Mouse (Mus musculus) right cerebral cortex, postnatal 4 days (tissue): ENCODE results near the gene Tnrc6a.

Source experiments
- DNase-seq: peaks from one replicate; pipeline ENCODE4 v3.0.0-alpha.2; 2022

Gene Tnrc6a

DNA sequence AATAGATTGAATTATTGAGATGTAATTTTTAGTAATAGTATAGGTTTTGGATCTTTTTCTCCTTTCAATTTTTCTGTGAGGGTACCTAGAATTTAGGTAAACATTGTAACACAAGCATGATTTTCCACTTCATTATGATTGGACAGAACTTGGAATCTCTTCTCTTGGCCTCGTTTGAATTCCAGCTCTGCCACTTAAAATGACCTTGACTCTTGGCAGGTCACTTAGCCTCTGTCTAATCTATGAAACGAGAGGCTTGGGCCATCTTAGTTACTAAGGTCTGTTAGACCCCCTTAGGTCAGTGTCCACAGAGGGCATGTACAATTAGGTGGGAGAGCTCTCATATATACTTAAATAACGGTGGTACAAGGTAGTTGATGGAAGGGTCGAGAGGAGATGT is 2.4 kb downstream of the Tnrc6a start:
- no peak for DNase-seq

DNA sequence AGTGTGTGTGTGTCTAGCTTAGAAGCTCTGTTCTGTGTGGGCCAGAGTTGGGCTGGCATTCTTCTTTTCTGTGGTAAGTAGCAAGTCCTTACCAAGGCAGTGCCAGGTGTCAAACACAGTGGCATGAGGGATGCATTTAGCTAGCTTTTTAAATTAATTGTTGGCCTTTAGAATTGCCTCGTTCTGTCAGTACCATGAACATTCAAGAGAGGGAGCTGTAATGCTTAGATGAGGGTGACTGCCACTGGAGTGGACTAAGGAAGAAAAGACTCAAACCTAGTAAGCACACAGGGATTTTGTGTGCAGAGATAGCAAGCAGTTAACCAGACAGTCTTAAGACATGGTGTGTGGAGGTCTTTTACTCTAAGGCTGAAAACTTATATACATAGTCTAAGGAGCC is 3.6 kb downstream of the Tnrc6a start:
- no peak for DNase-seq

DNA sequence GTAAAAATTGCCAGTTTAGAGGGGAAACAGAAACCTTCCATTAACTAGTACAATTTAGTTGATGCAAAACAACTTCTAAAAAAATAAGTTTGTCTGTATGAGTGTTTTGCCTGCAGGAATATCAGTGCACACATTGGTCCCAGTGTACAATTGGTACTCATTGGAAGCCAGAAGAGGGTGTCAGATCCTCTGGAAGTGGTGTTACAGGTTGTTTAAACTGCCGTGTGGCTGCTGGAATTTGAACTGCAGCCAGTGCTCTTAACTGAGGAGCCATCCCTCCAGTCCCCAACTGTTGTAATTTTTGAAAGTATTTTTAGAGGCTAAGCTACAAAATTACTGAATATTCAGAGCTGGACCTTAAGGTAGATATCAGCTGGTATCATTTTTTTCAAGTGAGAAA is 4.3 kb downstream of the Tnrc6a start:
- DNase-seq, result no peak

DNA sequence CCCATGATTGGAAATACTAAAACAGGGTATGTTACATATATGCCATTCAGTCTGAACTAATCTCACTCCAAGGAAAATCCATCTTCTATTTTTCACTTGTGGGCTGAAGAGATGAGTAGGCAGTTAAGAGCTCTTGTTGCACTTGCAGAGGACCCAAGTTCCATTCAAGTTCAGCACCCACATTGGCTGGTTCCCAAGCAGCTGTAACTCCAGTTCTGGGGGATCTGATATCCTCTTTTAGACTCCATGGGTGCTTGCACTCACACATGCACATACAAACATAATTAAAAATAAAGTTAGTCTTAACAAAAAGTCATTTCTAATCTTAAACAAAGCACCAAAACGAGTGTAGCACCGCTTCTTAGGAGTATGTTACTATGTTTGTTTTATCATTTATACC is 5.4 kb downstream of the Tnrc6a start:
- DNase-seq, result no peak

DNA sequence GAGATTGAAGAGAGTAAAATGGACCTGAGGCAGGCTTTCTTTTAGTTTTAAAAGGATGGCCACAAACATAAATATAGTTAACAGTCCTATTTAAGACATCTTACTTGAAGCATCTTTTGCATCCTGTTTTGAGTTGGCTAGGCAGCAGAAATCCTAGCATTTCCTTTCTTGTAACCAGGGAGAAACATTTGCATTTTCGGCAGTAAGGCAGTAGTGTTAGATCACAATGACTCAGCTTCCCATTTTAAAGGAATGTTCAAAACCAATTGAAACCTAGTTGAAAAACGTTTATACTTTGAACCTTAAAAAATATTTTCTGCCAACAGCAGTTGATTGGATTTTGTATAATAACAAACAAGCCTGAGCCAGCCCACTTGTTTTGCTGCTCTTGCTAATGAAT is 6.5 kb downstream of the Tnrc6a start:
- DNase-seq, result no peak

DNA sequence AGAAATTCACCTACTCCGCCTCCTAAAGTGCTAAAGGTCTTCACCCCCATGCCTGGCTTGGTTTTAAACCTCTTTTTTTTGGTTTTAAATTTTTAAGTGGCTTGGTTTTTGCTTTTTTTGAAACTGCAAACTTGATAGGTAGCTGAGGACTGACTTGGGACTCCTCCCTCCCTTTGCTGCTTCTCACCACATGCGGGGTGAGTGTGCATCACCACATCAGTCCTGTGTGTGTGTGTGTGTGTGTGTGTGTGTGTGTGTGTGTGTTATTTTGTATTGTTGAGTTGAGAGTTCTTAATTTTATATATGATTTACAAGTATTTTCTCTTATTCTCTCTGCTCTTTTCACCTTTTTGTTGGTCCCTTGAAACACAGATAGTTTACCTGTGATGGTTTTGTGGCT is 8.7 kb downstream of the Tnrc6a start:
- no peak for DNase-seq

DNA sequence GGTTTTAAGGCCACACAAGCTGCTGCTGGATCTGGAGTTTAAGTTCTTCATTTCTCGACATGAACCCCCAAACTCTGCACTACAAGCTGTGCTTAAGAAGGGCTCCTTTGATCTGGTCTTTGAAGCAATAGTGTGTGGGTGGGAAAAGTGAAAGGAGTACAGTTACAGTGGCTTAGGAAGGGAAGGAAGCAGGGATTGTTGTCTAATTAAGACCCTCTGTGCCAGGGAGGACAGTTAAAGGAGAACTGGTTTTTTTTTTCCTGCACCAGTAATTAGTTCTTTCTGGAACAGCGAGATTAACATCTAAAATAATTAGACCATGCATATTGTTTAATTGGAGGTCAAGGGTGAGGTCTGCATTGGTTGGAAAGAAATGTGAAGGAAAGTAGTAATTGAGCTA is 11.2 kb downstream of the Tnrc6a start:
- no peak for DNase-seq

DNA sequence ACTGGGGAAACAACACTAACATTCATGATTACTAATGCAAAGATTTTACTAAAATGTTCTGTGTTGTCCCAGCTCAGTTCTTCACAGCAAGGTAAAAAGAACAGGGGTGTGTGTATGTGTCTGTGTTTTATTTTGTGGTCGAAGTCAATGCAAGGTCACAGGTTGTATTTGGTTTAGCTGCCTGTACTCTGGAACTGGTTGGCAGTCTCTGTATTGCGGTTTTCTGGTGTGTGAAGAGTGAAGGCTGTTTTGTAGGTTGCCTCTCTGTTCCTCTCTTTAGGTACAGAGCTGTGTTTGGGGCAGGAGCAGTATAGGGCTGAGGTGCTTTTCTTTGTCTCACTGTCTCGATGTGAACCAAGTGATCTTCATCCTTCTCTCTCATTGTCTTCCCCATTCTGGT is 12.0 kb downstream of the Tnrc6a start:
- no peak for DNase-seq

DNA sequence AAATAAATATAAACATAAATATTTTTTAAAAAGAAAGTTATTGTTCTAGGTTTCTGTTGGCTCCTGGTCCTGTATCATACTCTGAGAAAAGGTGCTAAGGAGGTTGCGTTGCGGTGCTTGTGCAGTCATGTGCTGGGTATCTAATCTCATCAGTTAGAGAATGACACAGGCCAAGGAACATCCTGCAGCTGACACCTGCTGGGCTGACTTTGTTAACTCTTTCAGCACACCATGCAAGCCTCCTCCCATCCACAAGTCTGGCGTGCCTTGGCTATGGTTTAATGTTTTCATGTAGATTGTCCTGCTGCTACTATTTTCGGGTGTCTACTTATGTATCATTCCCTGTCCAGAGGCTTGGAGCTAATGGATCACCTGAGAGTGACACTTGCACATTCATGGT is 14.3 kb downstream of the Tnrc6a start:
- no peak for DNase-seq

DNA sequence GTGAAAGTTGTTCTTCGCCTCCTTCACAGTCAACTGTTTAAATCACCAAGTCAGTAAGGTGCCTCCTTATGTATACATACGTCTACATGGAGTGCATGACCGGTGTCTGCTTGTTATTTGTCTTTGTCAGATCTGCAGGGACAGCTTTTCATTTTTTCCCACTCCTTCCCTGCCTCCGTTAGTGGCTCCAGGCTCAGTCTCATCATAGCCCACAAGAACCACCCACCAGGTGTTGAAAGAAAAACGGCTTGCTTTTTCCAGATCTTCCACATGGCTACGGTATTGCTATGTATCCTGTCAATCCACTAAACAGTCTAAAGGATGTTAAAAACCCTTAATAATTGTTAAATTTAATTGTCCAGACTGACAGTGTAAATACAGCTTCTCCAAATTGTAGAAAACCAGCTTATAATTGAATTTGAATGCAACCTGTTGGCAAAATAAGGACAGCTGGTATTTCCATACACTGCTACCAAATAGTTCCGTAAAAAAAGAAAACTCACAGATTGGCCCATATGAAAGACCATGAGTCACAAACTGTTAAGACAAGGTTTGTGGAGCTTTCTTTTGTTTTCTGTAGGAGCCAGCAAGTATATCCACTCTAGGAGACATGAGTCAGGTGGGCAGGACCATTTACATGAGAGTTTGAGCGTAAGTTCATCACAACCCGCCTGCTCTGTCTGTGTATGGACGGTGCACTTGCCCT is 22.6 kb downstream of the Tnrc6a start:
- no peak for DNase-seq

DNA sequence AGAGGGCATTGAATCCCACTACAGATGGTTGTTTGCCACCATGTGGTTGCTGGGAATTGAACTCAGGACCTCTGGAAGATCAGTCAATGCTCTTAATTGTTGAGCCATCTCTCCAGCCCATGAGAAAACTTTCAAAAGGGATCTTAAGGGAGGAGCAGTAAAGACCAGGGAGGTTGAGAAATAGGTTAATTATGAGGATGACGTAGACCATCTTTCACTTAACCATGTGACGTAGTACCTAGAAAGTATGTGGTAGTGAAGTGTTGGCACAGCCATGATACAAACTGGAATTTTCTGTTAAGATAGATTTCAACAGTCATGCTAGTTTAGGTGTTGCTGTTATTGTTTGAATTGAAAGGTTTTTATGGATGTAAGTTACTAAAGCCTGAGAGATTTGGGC is 24.1 kb downstream of the Tnrc6a start:
- DNase-seq, result no peak

DNA sequence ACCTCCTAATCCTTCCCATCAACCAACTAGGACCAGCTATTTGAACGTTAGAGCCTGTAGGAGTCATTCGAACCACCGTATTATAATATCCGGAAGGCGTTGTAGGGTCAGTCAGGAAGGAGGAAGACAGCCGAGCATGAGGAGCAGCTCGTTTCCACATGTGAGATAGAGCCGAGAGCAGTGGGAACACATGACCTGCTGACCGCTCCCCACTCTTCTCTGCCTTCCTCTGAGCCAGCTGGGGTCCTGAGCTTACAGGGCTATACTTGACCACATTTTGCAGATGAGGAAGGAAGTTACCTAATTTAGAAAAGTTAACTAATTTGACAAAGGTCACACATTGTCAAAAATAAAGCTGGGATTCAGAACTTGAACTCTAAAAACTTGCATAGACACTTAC is 25.2 kb downstream of the Tnrc6a start:
- DNase-seq, result no peak

DNA sequence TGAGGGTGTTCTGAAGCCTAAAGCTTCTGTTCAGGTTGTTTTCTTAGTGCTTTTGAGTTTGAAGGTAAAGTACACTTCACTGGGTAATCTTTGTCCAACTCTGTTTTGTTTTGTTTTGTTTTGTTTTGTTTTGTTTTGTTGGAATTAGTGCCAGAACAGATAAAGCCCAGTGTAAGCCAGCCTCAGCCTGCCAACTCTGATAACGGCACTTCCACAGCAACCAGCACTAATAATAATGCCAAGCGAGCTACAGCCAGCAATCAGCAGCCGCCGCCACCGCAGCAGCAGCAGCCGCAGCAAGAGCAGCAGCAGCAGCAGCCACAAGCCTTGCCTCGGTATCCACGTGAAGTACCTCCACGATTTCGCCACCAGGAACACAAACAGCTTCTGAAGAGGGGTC is 38.7 kb downstream of the Tnrc6a start:
- no peak for DNase-seq

DNA sequence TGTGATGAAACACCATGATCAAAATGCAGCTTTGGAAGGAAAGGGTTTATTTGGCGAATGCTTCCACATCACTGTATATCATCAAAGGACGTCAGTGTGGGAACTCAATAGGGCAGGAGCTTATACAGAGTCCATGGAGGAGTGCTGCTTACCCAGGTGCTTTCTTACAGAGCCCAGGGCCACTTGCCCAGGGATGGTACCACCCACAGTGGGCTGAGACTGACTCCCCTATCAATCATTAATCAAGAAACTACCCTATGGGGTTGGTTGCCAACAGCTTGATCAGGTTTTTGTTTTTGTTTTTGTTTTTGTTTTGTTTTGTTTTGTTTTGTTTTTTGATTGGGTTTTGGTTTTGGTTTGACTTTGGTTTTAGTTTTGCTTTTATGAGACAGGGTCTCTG is 43.8 kb downstream of the Tnrc6a start:
- DNase-seq, result no peak

DNA sequence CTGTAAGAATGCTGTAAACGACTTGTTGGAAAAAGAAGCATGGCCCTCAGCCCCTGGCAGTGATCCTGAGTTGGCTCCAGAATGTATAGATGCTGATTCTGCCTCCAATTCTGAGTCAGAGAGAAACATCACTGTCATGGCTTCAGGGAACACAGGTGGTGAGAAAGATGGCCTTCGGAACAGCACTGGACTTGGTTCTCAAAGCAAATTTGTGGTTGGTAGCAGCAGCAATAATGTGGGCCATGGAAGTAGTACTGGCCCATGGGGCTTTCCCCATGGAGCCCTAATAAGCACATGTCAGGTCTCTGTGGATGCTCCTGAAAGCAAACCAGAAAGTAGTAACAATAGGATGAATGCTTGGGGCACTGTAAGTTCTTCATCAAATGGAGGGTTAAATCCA is 45.9 kb downstream of the Tnrc6a start:
- no peak for DNase-seq

DNA sequence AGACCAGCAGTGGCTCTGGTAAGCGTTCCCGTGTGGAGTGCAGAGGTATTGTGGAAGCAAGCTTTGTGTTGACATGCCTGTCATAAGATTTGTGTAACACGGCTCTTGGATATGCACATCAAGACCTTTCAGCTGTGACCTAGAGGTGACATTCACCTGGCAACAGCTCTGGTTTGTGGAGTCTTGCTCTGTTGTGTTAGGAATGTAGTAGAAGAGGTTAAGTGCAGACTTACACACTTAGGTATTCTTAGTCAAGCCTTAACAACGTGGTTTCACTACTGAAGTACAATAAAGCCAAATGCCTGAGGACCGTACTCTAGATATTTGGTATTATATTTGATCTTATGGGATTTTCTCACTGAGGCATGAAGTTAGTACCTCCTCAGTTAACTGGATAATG is 48.4 kb downstream of the Tnrc6a start:
- no peak for DNase-seq

DNA sequence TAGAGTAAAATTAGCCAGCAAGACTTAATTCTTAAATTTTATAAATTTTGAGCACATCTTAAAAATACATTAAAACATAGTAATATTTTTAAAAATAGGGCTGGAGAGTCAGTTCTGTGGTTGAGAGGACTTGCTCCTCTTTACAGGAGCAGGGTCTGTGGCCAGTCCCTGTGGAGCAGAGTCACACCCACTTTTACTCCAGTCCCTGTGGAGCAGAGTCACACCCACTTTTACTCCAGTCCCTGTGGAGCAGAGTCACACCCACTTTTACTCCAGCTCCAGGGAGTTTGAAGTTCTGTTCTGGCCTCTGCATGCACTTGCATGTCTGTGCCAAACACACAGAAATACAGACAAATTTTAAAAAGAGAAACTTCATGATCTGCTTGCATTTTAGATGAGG is 53.5 kb downstream of the Tnrc6a start:
- DNase-seq, result no peak

DNA sequence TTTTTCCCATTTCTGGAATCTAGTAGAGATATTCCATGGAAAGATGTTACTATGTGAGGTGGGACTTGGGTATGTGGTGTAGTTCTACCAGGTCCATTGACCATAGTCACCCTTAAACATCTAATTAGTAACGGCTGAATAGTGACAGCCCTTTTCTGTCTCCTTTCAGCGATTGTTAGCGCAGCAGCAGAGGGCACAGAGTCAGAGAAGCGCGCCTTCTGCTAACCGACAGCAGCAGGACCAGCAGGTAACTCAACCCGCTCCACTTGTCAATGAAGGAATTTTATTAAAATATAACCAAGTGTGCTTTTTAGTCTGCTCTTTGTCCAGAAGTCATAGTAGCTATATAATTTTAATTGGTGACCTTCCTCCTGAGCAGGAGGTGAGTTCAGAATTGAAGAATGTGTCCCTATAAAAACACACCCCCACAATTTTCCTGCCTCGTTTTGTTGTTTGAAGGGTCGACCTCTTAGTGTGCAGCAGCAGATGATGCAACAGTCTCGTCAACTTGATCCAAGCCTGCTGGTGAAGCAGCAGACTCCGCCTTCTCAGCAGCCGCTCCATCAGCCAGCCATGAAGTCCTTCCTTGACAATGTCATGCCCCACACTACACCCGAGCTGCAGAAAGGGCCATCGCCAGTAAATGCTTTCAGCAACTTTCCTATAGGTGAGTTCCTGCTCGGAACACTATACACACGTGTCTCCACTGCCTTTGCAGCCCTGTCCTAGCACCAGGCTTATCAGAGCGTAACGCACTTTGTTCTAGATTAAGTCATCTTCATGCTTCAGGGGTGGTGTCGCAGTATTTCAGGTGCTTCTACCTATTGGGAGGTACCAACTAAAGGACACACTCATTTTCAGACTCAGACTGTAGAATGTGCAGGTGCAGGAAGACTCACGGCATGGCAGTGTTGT is 58.4 kb downstream of the Tnrc6a start:
- DNase-seq, result no peak

DNA sequence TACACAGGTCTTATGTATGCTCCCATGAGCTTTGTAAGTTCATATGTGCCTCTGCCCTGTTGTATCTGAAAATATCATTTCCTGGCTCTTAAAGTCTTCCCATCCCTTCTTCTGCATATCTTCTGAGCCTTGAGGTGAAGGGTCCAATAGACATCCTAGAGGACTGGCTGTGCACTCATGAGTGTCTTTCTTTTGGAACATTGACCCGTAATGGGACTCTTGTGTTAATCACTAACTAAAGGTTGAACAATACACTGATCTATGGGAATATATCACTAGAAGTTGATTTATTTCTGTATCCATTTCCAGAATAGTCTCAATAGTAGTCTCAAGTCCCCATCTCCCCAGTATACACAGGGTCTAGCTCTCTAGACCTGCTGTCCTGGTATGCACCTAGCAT is 61.2 kb downstream of the Tnrc6a start:
- DNase-seq, result no peak

DNA sequence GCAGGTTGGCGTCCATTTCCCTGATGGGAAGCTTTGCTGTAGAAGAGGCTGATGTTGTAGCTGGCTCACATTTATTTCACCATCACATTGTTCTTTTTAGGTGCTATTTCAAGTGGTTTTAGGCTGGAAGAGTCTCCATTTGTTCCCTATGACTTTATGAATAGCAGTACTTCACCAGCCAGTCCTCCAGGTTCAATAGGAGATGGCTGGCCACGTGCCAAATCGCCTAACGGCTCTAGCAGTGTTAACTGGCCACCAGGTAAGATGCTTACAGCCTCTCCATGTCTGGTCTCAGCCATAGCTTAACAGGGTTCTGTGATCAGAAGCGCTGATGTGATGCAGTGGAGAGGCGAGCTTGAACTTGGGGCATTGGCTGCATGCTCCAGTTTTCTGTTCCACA is 62.8 kb downstream of the Tnrc6a start:
- peak; percentile 17 for DNase-seq

DNA sequence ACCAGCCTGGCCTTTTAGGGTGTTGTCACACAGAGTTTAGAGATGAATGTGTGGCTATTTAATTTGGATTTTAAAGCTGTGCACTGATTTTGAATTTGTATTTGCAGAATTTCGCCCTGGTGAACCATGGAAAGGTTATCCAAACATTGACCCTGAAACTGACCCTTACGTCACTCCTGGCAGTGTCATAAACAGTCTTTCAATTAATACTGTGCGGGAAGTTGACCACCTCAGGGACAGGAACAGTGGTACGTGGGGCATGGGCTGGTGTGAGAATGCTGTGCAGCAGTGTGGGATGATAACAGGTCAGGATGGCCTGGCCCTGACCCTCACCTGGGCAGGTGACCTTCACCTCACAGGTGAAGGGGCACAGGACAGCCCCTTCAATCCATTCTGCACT is 63.6 kb downstream of the Tnrc6a start:
- no peak for DNase-seq

DNA sequence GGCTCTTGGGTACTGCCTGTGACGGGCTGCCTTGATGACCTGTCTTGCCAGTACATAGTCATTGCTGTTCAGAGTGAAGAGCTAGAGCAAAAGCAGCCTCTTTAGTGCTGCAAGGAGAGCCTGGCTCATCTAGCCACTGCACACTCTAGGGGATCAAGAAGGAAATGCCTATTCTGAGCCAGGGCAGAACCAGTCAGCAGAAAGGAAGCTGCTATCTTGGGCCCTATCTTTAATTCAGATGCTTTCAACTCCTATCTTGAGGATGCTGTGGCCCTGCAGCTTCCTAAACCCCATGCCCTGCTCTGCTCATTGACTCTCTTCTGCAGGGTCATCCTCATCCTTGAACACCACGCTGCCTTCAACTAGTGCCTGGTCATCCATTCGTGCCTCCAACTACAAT is 64.8 kb downstream of the Tnrc6a start:
- no peak for DNase-seq

DNA sequence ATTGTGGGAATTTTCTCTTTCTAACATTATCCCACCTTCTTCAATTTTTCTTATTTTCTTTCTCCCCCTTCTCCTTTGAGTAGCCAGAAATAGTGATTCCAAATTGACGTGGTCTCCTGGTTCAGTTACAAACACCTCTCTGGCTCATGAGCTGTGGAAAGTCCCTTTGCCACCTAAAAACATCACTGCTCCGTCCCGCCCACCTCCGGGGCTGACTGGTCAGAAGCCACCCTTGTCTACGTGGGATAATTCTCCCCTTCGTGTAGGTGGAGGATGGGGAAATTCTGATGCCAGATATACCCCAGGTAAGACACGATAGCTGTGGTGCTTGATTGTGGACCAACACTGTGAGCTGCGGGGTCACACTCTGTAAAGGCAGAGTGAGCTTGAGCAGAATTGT is 66.1 kb downstream of the Tnrc6a start:
- DNase-seq, result no peak

DNA sequence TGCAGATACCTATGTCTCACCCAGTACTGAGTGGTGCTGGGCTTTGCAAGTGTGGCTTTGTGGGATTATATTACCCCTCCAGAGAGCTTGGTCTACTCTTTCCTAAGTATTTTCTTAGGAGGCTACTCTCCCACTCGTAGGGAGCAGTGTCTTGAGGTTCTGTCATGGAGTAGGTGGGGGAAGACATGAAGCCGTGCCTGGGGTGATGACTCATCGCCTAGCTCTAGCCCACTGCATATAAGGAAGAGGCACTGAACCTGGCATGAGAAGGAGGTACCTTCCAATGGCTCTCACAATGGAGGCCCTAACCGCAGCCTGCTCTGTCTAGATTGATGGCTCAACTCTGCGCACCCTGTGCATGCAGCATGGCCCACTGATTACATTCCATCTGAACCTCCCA is 68.0 kb downstream of the Tnrc6a start:
- DNase-seq, result no peak

DNA sequence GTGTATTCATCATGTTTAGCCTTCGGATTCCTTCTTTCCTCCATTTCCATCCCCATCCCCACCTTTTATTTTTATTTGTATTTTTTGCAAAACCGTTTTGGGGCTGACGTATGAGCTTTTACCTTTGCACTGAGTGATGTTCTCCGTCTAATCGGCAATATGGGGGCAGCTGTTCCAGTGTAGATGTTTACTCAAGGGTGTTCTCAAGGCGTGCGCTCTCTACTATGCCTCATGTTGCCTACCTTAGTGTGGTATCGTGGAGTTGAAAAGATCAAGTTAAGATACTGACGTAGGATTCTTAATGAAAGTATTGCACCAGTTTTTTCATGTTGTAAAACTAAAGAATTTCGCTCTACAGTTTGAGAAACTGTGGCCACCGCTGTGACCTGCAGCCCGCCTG is 69.5 kb downstream of the Tnrc6a start:
- DNase-seq, result no peak
